Mouse (Mus musculus) C2C12 (cell line): ENCODE measurements at regions not wholly inside any gene's neighbourhood (a gene's known extent, or its start where the extent isn't known, plus 50 kb on each side); places are given as distances from the start of the nearest gene placed in this dataset.

Experiments
- H3K27me3 ChIP-seq: one replicate; pipeline ENCODE4 v1.6.1; 2011; ENCODE audit not compliant: control insufficient read depth, insufficient read depth, insufficient read length
- H3K36me3 ChIP-seq: one replicate; pipeline ENCODE4 v1.6.1; 2011; ENCODE audit not compliant: control insufficient read depth, insufficient read depth
- H3K4me3 ChIP-seq: one replicate; pipeline ENCODE4 v1.5.1; 2011; ENCODE audit warnings: mild to moderate bottlenecking, control low read depth; ENCODE audit not compliant: poor library complexity, insufficient read depth, severe bottlenecking
- H3K79me2 ChIP-seq: one replicate; pipeline ENCODE4 v1.6.1; 2011; ENCODE audit not compliant: control insufficient read depth, insufficient read depth
- H3K79me3 ChIP-seq: one replicate; pipeline ENCODE4 v1.6.1; 2011; ENCODE audit warnings: low read depth, control low read depth
- H3ac ChIP-seq: one replicate; pipeline ENCODE3; 2011; ENCODE audit warnings: low read depth; ENCODE audit not compliant: control insufficient read depth, insufficient read length
- CEBPB ChIP-seq: IDR thresholded peaks from one replicate; pipeline ENCODE4 v1.6.1; 2011; ENCODE audit warnings: low read depth, mild to moderate bottlenecking, control low read depth, moderate library complexity
- CTCF ChIP-seq: IDR thresholded peaks from one replicate; pipeline ENCODE4 v1.5.1; 2011; ENCODE audit not compliant: control insufficient read depth, insufficient read depth, insufficient read length
- FOSL1 ChIP-seq: IDR thresholded peaks from one replicate; pipeline ENCODE4 v1.8.0; 2011; ENCODE audit warnings: mild to moderate bottlenecking, low read length; ENCODE audit not compliant: poor library complexity, insufficient read depth, severe bottlenecking
- MAX ChIP-seq: IDR thresholded peaks from one replicate; pipeline ENCODE4 v1.6.1; 2011; ENCODE audit warnings: mild to moderate bottlenecking, control low read depth
- MYOD1 ChIP-seq: IDR thresholded peaks from one replicate; pipeline ENCODE4 v1.6.1; 2011; ENCODE audit warnings: low read depth; ENCODE audit not compliant: control insufficient read depth, insufficient read length
- MYOG ChIP-seq: IDR thresholded peaks from one replicate; pipeline ENCODE4 v1.6.1; 2011; ENCODE audit not compliant: control insufficient read depth, insufficient read length; ENCODE audit errors: extremely low read depth
- USF1 ChIP-seq: IDR thresholded peaks from one replicate; pipeline ENCODE4 v1.6.1; 2011; ENCODE audit warnings: low read depth, mild to moderate bottlenecking, control low read depth, moderate library complexity

- H3K27me3 ChIP-seq: no peaks in the 10 kb centered on the region
- no peaks in the 10 kb centered on the region for H3K79me2 ChIP-seq
- no peaks in the 10 kb centered on the region for H3K79me3 ChIP-seq
- H3K36me3 ChIP-seq: no peaks in the 10 kb centered on the region
- TF ChIP-seq MAX: no peak
- H3ac ChIP-seq: no peak overlapping the region
- H3K4me3 ChIP-seq: no peak overlapping the region
These were observed 615.3 kb upstream of the Fbxo33 start for GRCm38 (mm10) chr12:59834809-59835208.

GRCm38 (mm10) chr12:59822918-59823317 lies 603.4 kb upstream of the Fbxo33 start:
- Histone ChIP-seq H3K4me3 (no peak overlapping the region), H3K79me3 (no peaks in the 10 kb centered on the region), H3K36me3 (no peaks in the 10 kb centered on the region), H3ac (no peak overlapping the region), H3K79me2 (no peaks in the 10 kb centered on the region), H3K27me3 (no peaks in the 10 kb centered on the region)
- TF ChIP-seq FOSL1: no peak

GRCm38 (mm10) chr12:59822435-59822834 lies 602.9 kb upstream of the Fbxo33 start:
- Histone ChIP-seq H3K36me3 (no peaks in the 10 kb centered on the region), H3ac (no peak overlapping the region)

GRCm38 (mm10) chr12:59821698-59822097 lies 602.2 kb upstream of the Fbxo33 start:
- Histone ChIP-seq H3K79me2 (no peaks in the 10 kb centered on the region), H3K27me3 (no peaks in the 10 kb centered on the region), H3ac (no peak overlapping the region), H3K4me3 (no peak overlapping the region), H3K79me3 (no peaks in the 10 kb centered on the region), H3K36me3 (no peaks in the 10 kb centered on the region)
- no peak for TF ChIP-seq MYOG
- TF ChIP-seq USF1: no peak
- TF ChIP-seq MYOD1: no peak
- no peak for TF ChIP-seq FOSL1
- TF ChIP-seq CEBPB: no peak
- no peak for TF ChIP-seq CTCF

More at GRCm38 (mm10) chr12:59822435-59822834, 602.9 kb upstream of the Fbxo33 start:
- Histone ChIP-seq H3K27me3 (no peaks in the 10 kb centered on the region), H3K79me3 (no peaks in the 10 kb centered on the region), H3K79me2 (no peaks in the 10 kb centered on the region), H3K4me3 (no peak overlapping the region)
- TF ChIP-seq MYOG (no peak), CTCF (no peak), FOSL1 (no peak), USF1 (no peak), MYOD1 (no peak), MAX (no peak), CEBPB (no peak)

- no peaks in the 10 kb centered on the region for H3K36me3 ChIP-seq
- H3K27me3 ChIP-seq: no peaks in the 10 kb centered on the region
- no peak overlapping the region for H3ac ChIP-seq
- H3K4me3 ChIP-seq: no peak overlapping the region
- no peak for TF ChIP-seq MAX
- no peak for TF ChIP-seq CTCF
- TF ChIP-seq MYOG: no peak
- no peak for TF ChIP-seq FOSL1
- TF ChIP-seq MYOD1: no peak
- TF ChIP-seq CEBPB: no peak
- TF ChIP-seq USF1: no peak
- no peaks in the 10 kb centered on the region for H3K79me2 ChIP-seq
- no peaks in the 10 kb centered on the region for H3K79me3 ChIP-seq
These were observed 596.4 kb upstream of the Fbxo33 start for GRCm38 (mm10) chr12:59815965-59816364.

- Histone ChIP-seq H3K27me3 (no peaks in the 10 kb centered on the region), H3K4me3 (no peak overlapping the region), H3K79me2 (no peaks in the 10 kb centered on the region), H3ac (no peak overlapping the region), H3K36me3 (no peaks in the 10 kb centered on the region), H3K79me3 (no peaks in the 10 kb centered on the region)
- TF ChIP-seq USF1 (no peak), MYOG (no peak), FOSL1 (no peak), MAX (no peak), MYOD1 (no peak), CEBPB (no peak), CTCF (no peak)
These were observed 594.8 kb upstream of the Fbxo33 start for GRCm38 (mm10) chr12:59814356-59814755.
